Mouse (Mus musculus) forebrain, embryonic 13.5 days (tissue): ENCODE measurements around the gene Zc3h12c. TPM values are rescaled to one million over a fixed set of nuclear protein-coding genes. Genes with fewer than 3 reads are reported as not detected.

Experiments used
- ATAC-seq: fragments of 200-750 bp; cut with Nextera tagmentation; 2 replicates; pipeline ENCODE4 v1.8.0; 2017
- H3K27ac ChIP-seq: fragments of 300-500 bp; sonication (generic); 2 replicates; pipeline ENCODE4 v1.5.1; 2015; ENCODE audit warnings: inconsistent platforms, mild to moderate bottlenecking, moderate library complexity
- H3K27me3 ChIP-seq: fragments of 300-500 bp; sonication (generic); 2 replicates; pipeline ENCODE4 v1.6.1; 2015; ENCODE audit warnings: mild to moderate bottlenecking, inconsistent platforms
- H3K36me3 ChIP-seq: fragments of 300-500 bp; sonication (generic); 2 replicates; pipeline ENCODE4 v1.6.1; 2015; ENCODE audit warnings: mild to moderate bottlenecking, inconsistent platforms; ENCODE audit not compliant: poor library complexity, severe bottlenecking
- H3K4me1 ChIP-seq: fragments of 300-500 bp; sonication (generic); 2 replicates; pipeline ENCODE4 v1.6.1; 2015; ENCODE audit warnings: inconsistent platforms
- H3K4me2 ChIP-seq: fragments of 300-500 bp; sonication (generic); 2 replicates; pipeline ENCODE4 v1.6.1; 2015; ENCODE audit warnings: inconsistent platforms, mild to moderate bottlenecking, moderate library complexity
- H3K4me3 ChIP-seq: fragments of 300-500 bp; sonication (generic); 2 replicates; pipeline ENCODE4 v1.5.1; 2015; ENCODE audit warnings: mild to moderate bottlenecking, inconsistent platforms
- H3K9ac ChIP-seq: fragments of 300-500 bp; sonication (generic); 2 replicates; pipeline ENCODE4 v1.6.1; 2015; ENCODE audit warnings: mild to moderate bottlenecking, inconsistent platforms
- H3K9me3 ChIP-seq: fragments of 300-500 bp; sonication (generic); replicated peaks from 2 replicates; pipeline ENCODE4 v1.6.1; 2016; ENCODE audit warnings: inconsistent platforms
- WGBS: fragments of 180-500 bp; shearing (Covaris S2); methylation state at CpG from one replicate; pipeline ENCODE4 v1.1.7; 2015; 5-methylcytosine and 5-hydroxymethylcytosine counted together
- polyA plus RNA-seq: library from polyadenylated mRNA; unstranded; fragments of >200 nt; fragmentation: Nextera tagmentation; extraction: Ambion mirVana; gene quantifications from 2 replicates; pipeline ENCODE4 v1.2.1, GENCODE M21; 2015

The Zc3h12c gene
- polyA plus RNA-seq, 1 experiment from 2014 or later: 10.0 TPM

GRCm38 (mm10) chr9:52165076-52165705 lies 3.2 kb downstream of the Zc3h12c start:
- H3K9ac ChIP-seq: no peak overlapping the region
- H3K36me3 ChIP-seq: peaks cover 15% of the 10 kb centered on the region
- H3K4me2 ChIP-seq: peak overlapping the region; percentile 16; the same call in 1 of the 2 replicates
- WGBS: 81% methylated on average over 13 of the region's 13 CpGs
- no peak for ATAC-seq
- peaks cover 7% of the 10 kb centered on the region for H3K9me3 ChIP-seq
- peaks cover 49% of the 10 kb centered on the region for H3K4me1 ChIP-seq
- H3K4me3 ChIP-seq: no peak overlapping the region
- H3K27ac ChIP-seq: no peak overlapping the region
- H3K27me3 ChIP-seq: 0 out of 2 replicates have a peak, but pooled peaks cover 5% of the 10 kb centered on the region

- Histone ChIP-seq H3K9ac (no peak overlapping the region), H3K36me3 (peaks cover 15% of the 10 kb centered on the region), H3K4me1 (peaks cover 23% of the 10 kb centered on the region), H3K4me2 (no peak overlapping the region), H3K27me3 (no peaks in the 10 kb centered on the region), H3K4me3 (no peak overlapping the region), H3K9me3 (peaks cover 7% of the 10 kb centered on the region), H3K27ac (no peak overlapping the region)
- ATAC-seq: no peak
- WGBS: 89% methylated on average over 1 of the region's 1 CpGs
Observed at GRCm38 (mm10) chr9:52160512-52160911, 7.9 kb downstream of the Zc3h12c start.

- H3K4me1 ChIP-seq: peaks cover 28% of the 10 kb centered on the region
- H3K9me3 ChIP-seq: peaks cover 7% of the 10 kb centered on the region
- no peak overlapping the region for H3K4me3 ChIP-seq
- no peak overlapping the region for H3K27ac ChIP-seq
- 91% methylated on average over 1 of the region's 1 CpGs for WGBS
- ATAC-seq: no peak
- no peaks in the 10 kb centered on the region for H3K27me3 ChIP-seq
- peaks cover 15% of the 10 kb centered on the region for H3K36me3 ChIP-seq
- no peak overlapping the region for H3K9ac ChIP-seq
- no peak overlapping the region for H3K4me2 ChIP-seq
Observed at GRCm38 (mm10) chr9:52158561-52158960, 9.8 kb downstream of the Zc3h12c start.

DNA sequence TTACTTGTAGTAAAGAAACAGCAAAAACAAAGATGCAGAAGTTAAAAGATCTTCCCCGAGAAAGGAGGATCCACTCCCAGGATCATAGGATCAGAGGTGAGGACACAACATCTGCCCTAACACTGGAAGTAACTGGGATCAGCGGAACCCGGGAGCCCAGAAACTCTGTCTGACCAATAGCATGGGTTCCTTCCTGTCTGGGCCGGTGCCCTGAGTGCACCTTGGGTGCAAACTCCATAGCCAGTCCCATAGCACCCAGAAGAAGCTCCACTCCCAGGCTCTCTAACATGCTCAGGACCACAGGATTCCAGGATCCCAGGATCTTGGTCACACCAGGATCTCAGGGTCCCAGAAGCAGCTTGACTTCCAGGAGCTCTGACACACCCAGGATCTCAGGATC lies 13.0 kb downstream of the Zc3h12c start:
- peaks cover 43% of the 10 kb centered on the region for H3K4me1 ChIP-seq
- H3K27ac ChIP-seq: no peak overlapping the region
- H3K4me3 ChIP-seq: no peak overlapping the region
- no peak overlapping the region for H3K4me2 ChIP-seq
- no peak overlapping the region for H3K9ac ChIP-seq
- H3K27me3 ChIP-seq: no peaks in the 10 kb centered on the region
- H3K9me3 ChIP-seq: no peaks in the 10 kb centered on the region
- ATAC-seq: no peak
- WGBS: 73% methylated on average over 4 of the region's 4 CpGs
- H3K36me3 ChIP-seq: no peaks in the 10 kb centered on the region

DNA sequence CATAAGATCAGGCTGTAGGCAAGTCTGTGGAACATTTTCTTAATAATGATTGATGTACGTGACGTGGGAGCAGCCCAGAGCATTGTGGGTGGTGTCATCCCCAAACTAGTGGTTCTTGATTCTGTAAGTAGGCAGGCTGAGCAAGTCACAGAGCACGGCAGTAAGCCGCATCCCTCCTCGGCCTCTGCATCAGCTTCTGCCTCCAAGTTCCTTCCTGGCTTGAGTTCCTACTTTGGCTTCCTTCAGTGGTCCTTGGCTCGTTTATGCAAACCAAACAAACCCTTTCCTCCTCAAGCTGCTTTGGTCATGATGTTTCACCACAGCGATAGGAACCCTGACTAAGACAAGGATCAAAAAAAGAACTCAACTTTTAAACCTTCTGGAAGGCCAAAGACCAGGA lies 14.1 kb downstream of the Zc3h12c start:
- Histone ChIP-seq H3K9me3 (no peaks in the 10 kb centered on the region), H3K27ac (no peak overlapping the region), H3K4me3 (no peak overlapping the region), H3K4me2 (peak overlapping the region; percentile 7; the same call in 1 of the 2 replicates), H3K27me3 (no peaks in the 10 kb centered on the region), H3K9ac (no peak overlapping the region), H3K36me3 (no peaks in the 10 kb centered on the region), H3K4me1 (peaks cover 49% of the 10 kb centered on the region)
- ATAC-seq: no peak
- WGBS: 64% methylated on average over 7 of the region's 7 CpGs

- WGBS: 30% methylated on average over 6 of the region's 6 CpGs
- no peaks in the 10 kb centered on the region for H3K36me3 ChIP-seq
Observed at GRCm38 (mm10) chr9:52152076-52152826, 16.1 kb downstream of the Zc3h12c start.

DNA sequence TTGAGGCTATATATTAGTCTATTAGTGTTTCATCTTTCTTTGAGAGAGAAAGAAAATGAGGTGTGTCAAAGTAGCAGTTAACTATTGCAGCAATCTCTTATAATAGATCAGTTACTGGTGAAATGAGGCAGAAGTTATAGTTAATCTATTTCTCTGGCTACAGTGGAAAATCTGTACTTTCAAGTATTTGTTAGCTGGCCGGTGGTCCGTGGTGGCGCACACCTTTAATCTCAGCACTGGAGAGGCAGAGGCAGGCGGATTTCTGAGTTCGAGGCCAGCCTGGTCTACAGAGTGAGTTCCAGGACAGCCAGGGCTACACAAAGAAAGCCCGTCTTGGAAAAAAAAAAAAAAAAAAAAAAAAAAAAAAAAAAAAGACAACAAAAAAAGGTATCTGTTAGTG lies 18.6 kb downstream of the Zc3h12c start:
- no peak for ATAC-seq
- H3K4me1 ChIP-seq: peaks cover 71% of the 10 kb centered on the region
- H3K4me2 ChIP-seq: peak overlapping the region; percentile 57
- 35% methylated on average over 6 of the region's 6 CpGs for WGBS
- no peaks in the 10 kb centered on the region for H3K9me3 ChIP-seq
- H3K36me3 ChIP-seq: no peaks in the 10 kb centered on the region
- H3K9ac ChIP-seq: no peak overlapping the region
- peak overlapping the region; percentile 48; the same call in 1 of the 2 replicates for H3K4me3 ChIP-seq
- H3K27me3 ChIP-seq: no peaks in the 10 kb centered on the region
- H3K27ac ChIP-seq: peak overlapping the region; percentile 94

More at GRCm38 (mm10) chr9:52152076-52152826, 16.1 kb downstream of the Zc3h12c start:
- Histone ChIP-seq H3K4me1 (peaks cover 64% of the 10 kb centered on the region), H3K27ac (peak overlapping the region; percentile 59), H3K4me3 (no peak overlapping the region), H3K4me2 (peak overlapping the region; percentile 16; the same call in 1 of the 2 replicates), H3K27me3 (no peaks in the 10 kb centered on the region), H3K9me3 (no peaks in the 10 kb centered on the region), H3K9ac (peak overlapping the region; percentile 12; the same call in 1 of the 2 replicates)
- no peak for ATAC-seq

DNA sequence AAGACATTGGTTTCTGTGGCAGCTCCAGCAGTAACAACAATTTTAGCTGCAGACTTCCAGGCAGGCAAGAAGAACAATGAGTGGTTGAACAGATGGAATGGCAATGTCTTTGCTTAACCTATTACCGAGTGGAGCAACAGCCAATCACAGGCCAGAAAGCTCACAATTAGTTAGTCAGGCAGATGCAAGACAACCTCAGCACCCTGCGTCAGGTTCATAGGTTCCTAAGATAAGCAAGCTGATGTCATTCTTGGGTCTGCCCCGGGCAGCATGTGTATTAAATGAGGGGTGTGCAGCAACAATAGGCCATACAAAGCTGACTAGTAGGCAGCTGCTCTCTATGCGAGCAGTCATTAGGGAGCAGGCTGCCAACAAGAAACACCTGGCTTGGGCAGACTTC lies 19.1 kb downstream of the Zc3h12c start:
- H3K4me1 ChIP-seq: peaks cover 71% of the 10 kb centered on the region
- no peaks in the 10 kb centered on the region for H3K9me3 ChIP-seq
- peak overlapping the region; percentile 71 for H3K9ac ChIP-seq
- H3K4me3 ChIP-seq: peak overlapping the region; percentile 48
- H3K4me2 ChIP-seq: peak overlapping the region; percentile 57
- WGBS: 3% methylated on average over 4 of the region's 4 CpGs
- H3K27ac ChIP-seq: peak overlapping the region; percentile 94
- H3K27me3 ChIP-seq: no peaks in the 10 kb centered on the region
- peaks cover 1% of the 10 kb centered on the region for H3K36me3 ChIP-seq
- peak; percentile 92 for ATAC-seq

GRCm38 (mm10) chr9:52148831-52149230 lies 19.5 kb downstream of the Zc3h12c start:
- 9% methylated on average over 4 of the region's 4 CpGs for WGBS
- Histone ChIP-seq H3K4me3 (peak overlapping the region; percentile 48), H3K27me3 (no peaks in the 10 kb centered on the region), H3K4me1 (peaks cover 71% of the 10 kb centered on the region), H3K36me3 (peaks cover 6% of the 10 kb centered on the region), H3K4me2 (peak overlapping the region; percentile 57), H3K27ac (peak overlapping the region; percentile 94), H3K9ac (peak overlapping the region; percentile 71), H3K9me3 (no peaks in the 10 kb centered on the region)
- ATAC-seq: no peak

GRCm38 (mm10) chr9:52148311-52148710 lies 20.1 kb downstream of the Zc3h12c start:
- 5% methylated on average over 3 of the region's 3 CpGs for WGBS
- peak overlapping the region; percentile 57 for H3K4me2 ChIP-seq
- peak overlapping the region; percentile 71 for H3K9ac ChIP-seq
- no peaks in the 10 kb centered on the region for H3K9me3 ChIP-seq
- peaks cover 71% of the 10 kb centered on the region for H3K4me1 ChIP-seq
- H3K36me3 ChIP-seq: peaks cover 9% of the 10 kb centered on the region
- peak overlapping the region; percentile 48 for H3K4me3 ChIP-seq
- H3K27me3 ChIP-seq: no peaks in the 10 kb centered on the region
- peak; percentile 19; the same call in 1 of the 2 replicates for ATAC-seq
- peak overlapping the region; percentile 94 for H3K27ac ChIP-seq

- H3K27me3 ChIP-seq: no peaks in the 10 kb centered on the region
- WGBS: 3% methylated on average over 4 of the region's 4 CpGs
- H3K9ac ChIP-seq: peak overlapping the region; percentile 48; the same call in 1 of the 2 replicates
- no peaks in the 10 kb centered on the region for H3K9me3 ChIP-seq
- H3K4me2 ChIP-seq: peak overlapping the region; percentile 59
- peak overlapping the region; percentile 31 for H3K4me3 ChIP-seq
- ATAC-seq: peak; percentile 89
- H3K4me1 ChIP-seq: peaks cover 73% of the 10 kb centered on the region
- peak overlapping the region; percentile 78 for H3K27ac ChIP-seq
- H3K36me3 ChIP-seq: peaks cover 16% of the 10 kb centered on the region
Observed at GRCm38 (mm10) chr9:52146241-52146640, 22.1 kb downstream of the Zc3h12c start.

GRCm38 (mm10) chr9:52132771-52133170 lies 35.6 kb downstream of the Zc3h12c start:
- Histone ChIP-seq H3K4me1 (peaks cover 15% of the 10 kb centered on the region), H3K4me2 (no peak overlapping the region), H3K27me3 (no peaks in the 10 kb centered on the region), H3K36me3 (peaks cover 15% of the 10 kb centered on the region; the same call in 1 of the 2 replicates), H3K9me3 (no peaks in the 10 kb centered on the region), H3K4me3 (no peak overlapping the region), H3K9ac (no peak overlapping the region), H3K27ac (no peak overlapping the region)
- no peak for ATAC-seq
- 85% methylated on average over 2 of the region's 2 CpGs for WGBS
